Comparison of ENCODE assay signal across 18 mouse cellular contexts in the genomic region with DNA sequence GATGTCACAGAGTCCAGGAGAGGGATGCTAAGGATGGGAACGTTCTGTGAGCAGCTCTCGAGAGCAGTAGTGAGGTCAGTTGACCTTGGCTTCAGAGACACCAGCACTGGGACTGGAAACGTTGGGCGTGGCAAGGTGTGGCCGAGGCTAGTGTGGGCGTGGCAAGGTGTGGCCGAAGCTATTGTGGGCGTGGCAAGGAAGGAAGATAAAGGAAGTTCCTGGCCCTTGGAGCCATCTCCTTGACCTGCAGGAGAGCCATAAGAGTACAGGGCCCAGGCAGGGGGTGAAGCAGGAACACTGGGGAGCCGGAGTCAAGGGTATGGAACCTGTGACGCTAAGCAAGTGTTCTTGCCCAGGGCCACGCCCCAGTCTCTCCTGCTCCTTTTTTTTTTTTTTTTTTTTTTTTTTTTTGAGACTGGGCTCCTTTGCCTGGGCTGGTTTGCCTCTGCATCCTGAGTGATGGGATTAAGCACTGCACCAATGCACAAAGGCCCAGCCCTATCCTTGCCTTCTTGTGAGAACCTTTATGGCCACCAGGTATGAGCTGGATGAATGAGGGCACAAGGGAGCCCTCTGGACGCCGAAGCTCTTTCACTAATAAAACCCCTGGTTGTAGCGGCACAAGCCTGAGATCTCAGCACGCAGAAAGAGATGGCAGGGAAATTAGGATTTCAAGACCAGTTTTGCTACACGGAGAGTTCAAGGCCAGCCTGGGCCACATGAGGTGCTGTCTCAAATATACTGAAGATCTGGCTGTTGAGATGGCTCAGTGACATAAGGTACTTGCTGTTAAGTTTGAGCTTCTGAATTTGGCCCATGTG. TPM values are rescaled to one million over a fixed set of nuclear protein-coding genes. Genes with fewer than 3 reads are reported as not detected.
DNase-seq lines count a peak whose midpoint lies in the region; ATAC-seq and TF ChIP-seq lines count a peak whose summit lies in the region.
"Had no signal": no experiment of that assay in that cellular context is flagged by ENCODE, and none has a peak within 500 bp of the region (broad histone marks: within the 10 kb centered on the region; RNA-seq: fewer than 3 reads in every experiment).

No protein-coding gene starts in this region.

- peak overlapping the region; percentile 36 for H3K4me3 ChIP-seq in ES-Bruce4 (ENCODE audit: low read depth, low read length)
- H3K4me3 ChIP-seq in limb, embryonic 14.5 days (replicated peaks; ENCODE audit: low read length) = no peak overlapping the region
- H3K4me3 ChIP-seq in lung, postnatal 0 days (ENCODE audit: low read depth, low read length) = no peak overlapping the region
- H3K4me3 ChIP-seq: midbrain, embryonic 12.5 days had no signal

- no peaks in the 10 kb centered on the region; the same call in 1 of the 2 replicates for H3K9me3 ChIP-seq in ES-Bruce4 (replicated peaks; ENCODE audit: control insufficient read depth, insufficient read depth, low read length, poor library complexity, severe bottlenecking)
- no peaks in the 10 kb centered on the region for H3K9me3 ChIP-seq in limb, embryonic 14.5 days (ENCODE audit: control insufficient read depth, low read length)
- H3K9me3 ChIP-seq in lung, postnatal 0 days (ENCODE audit: low read length) = no peaks in the 10 kb centered on the region
- H3K9me3 ChIP-seq: midbrain, embryonic 12.5 days had no signal

- peak; percentile 98 for TF ChIP-seq EP300 in ES-Bruce4 (IDR thresholded peaks at IDR 0.05; ENCODE audit: insufficient read depth, low read depth, low read length)
- no peak for TF ChIP-seq EP300 in lung, postnatal 0 days (IDR thresholded peaks at IDR 0.05)

- H3K4me1 ChIP-seq in ES-Bruce4 (ENCODE audit: control insufficient read depth, insufficient read depth, low read length) = peaks cover 4% of the 10 kb centered on the region
- H3K4me1 ChIP-seq in limb, embryonic 14.5 days (ENCODE audit: control insufficient read depth, insufficient read depth, low read length) = peaks cover 22% of the 10 kb centered on the region
- H3K4me1 ChIP-seq in lung, postnatal 0 days (ENCODE audit: insufficient read depth, low read depth, low read length) = no peaks in the 10 kb centered on the region

- H3K27ac ChIP-seq in ES-Bruce4 (ENCODE audit: insufficient read depth, low read length) = peak overlapping the region; percentile 95
- H3K27ac ChIP-seq in limb, embryonic 14.5 days (replicated peaks; ENCODE audit: low read depth, low read length) = no peak overlapping the region
- no peak overlapping the region for H3K27ac ChIP-seq in lung, postnatal 0 days (ENCODE audit: low read length)
- H3K27ac ChIP-seq: midbrain, embryonic 12.5 days had no signal

- no peak for ATAC-seq in limb, embryonic 14.5 days (ENCODE audit: low FRiP score, low read depth)
- ATAC-seq in megakaryocyte progenitor cell, adult 5-6 weeks (replicated peaks; ENCODE audit: poor library complexity) = 0 out of 2 replicates have a peak, but pooled peaks have one; percentile 11
- ATAC-seq in lung, postnatal 0 days = no peak
- ATAC-seq: hindbrain, embryonic 16.5 days had no signal

- peak overlapping the region; percentile 37 for H3K9ac ChIP-seq in ES-Bruce4 (ENCODE audit: low read depth, poor library complexity, severe bottlenecking)
- H3K9ac ChIP-seq in limb, embryonic 14.5 days (ENCODE audit: low read depth, low read length, severe bottlenecking) = no peak overlapping the region
- H3K9ac ChIP-seq in lung, postnatal 0 days (replicated peaks; ENCODE audit: low read depth) = no peak overlapping the region
- H3K9ac ChIP-seq: midbrain, embryonic 12.5 days had no signal

- peak; percentile 90 for DNase-seq in ZHBTc4 (ENCODE audit: low read depth, low spot score)
- no peak for DNase-seq in limb, embryonic 14.5 days (ENCODE audit: low spot score)
- DNase-seq in cerebellum, adult 11 months = no peak
- no peak for DNase-seq in lung, postnatal 0 days (ENCODE audit: low spot score)
- DNase-seq in layer of hippocampus, adult 18-20 months (ENCODE audit: low spot score in 2 of 2) = no peak
- DNase-seq: cerebellum, adult 9-11 months; kidney, adult 2 months; right cerebral cortex, postnatal 14 days had no signal

- no peak for TF ChIP-seq CTCF in ES-Bruce4 (IDR thresholded peaks at IDR 0.05; ENCODE audit: low read depth, low read length)
- no peak for TF ChIP-seq CTCF in lung, postnatal 0 days (IDR thresholded peaks at IDR 0.05)

- WGBS in limb, embryonic 14.5 days = 47% methylated on average over 14 of the region's 16 CpGs
- 51% methylated on average over 16 of the region's 16 CpGs for WGBS in lung, postnatal 0 days

- TF ChIP-seq POLR2A in ES-Bruce4 (IDR thresholded peaks at IDR 0.05; ENCODE audit: insufficient read depth, low read length) = peak; percentile 19
- TF ChIP-seq POLR2A in limb, embryonic 14.5 days (IDR thresholded peaks at IDR 0.05; ENCODE audit: borderline replicate concordance, extremely low read depth, insufficient read depth, insufficient read length) = no peak

- H3K36me3 ChIP-seq in ES-Bruce4 (ENCODE audit: control insufficient read depth, insufficient read depth, low read length, poor library complexity, severe bottlenecking) = 0 out of 2 replicates have a peak, but pooled peaks cover 3% of the 10 kb centered on the region
- H3K36me3 ChIP-seq in limb, embryonic 14.5 days (ENCODE audit: control insufficient read depth, insufficient read depth, low read length) = peaks cover 26% of the 10 kb centered on the region
- H3K36me3 ChIP-seq in lung, postnatal 0 days (ENCODE audit: insufficient read depth, low read length) = 0 out of 2 replicates have a peak, but pooled peaks cover 4% of the 10 kb centered on the region
- H3K36me3 ChIP-seq: midbrain, embryonic 12.5 days had no signal

- peak overlapping the region; percentile 5; the same call in 1 of the 2 replicates for H3K4me2 ChIP-seq in limb, embryonic 14.5 days (replicated peaks; ENCODE audit: low read depth, low read length, severe bottlenecking)
- no peak overlapping the region for H3K4me2 ChIP-seq in lung, postnatal 0 days (replicated peaks; ENCODE audit: low read depth, low read length)
- H3K4me2 ChIP-seq: midbrain, embryonic 12.5 days had no signal

- no peaks in the 10 kb centered on the region for H3K27me3 ChIP-seq in ES-Bruce4 (ENCODE audit: control insufficient read depth, insufficient read depth, low read length, poor library complexity, severe bottlenecking)
- no peaks in the 10 kb centered on the region for H3K27me3 ChIP-seq in limb, embryonic 14.5 days (ENCODE audit: control insufficient read depth, insufficient read depth, low read length)
- H3K27me3 ChIP-seq in lung, postnatal 0 days (replicated peaks; ENCODE audit: insufficient read depth, low read length) = peaks cover 7% of the 10 kb centered on the region; the same call in 1 of the 2 replicates

RNA-seq across cellular contexts. Expression of a gene that starts 3.4 kb away (rescaled TPM):
- polyA plus RNA-seq in ES-Bruce4 (2011; ENCODE audit: insufficient read depth, insufficient read length, low read depth, missing spikeins) = 41.4 and 43.9 TPM in 2 replicates
- 143 and 171 TPM in 2 replicates for polyA plus RNA-seq in limb, embryonic 14.5 days (2012; rRNA removed)
- polyA plus RNA-seq in limb, embryonic 14.5 days (2014; fragmentation: Nextera tagmentation; extraction: Ambion mirVana) = 137 and 158 TPM in 2 replicates
- total RNA-seq in megakaryocyte progenitor cell, adult 5-6 weeks (2015) = 0.12 TPM in 1 of 2 replicates, not detected in the other
- 0.21 and 0.30 TPM in 2 replicates for total RNA-seq in megakaryocyte progenitor cell, adult 5-6 weeks (2017)
- 54.3 and 64.5 TPM in 2 replicates for polyA plus RNA-seq in lung, postnatal 0 days (2015; fragmentation: Nextera tagmentation; extraction: Ambion mirVana)
- under 1 TPM; 0.45 to 0.53 TPM for total RNA-seq in layer of hippocampus, adult 18-20 months (2021)

RNA-seq across cellular contexts. Expression of a gene that starts 14.6 kb away (rescaled TPM):
- 4.5 TPM in 2 replicates for polyA plus RNA-seq in ES-Bruce4 (2011; ENCODE audit: insufficient read depth, insufficient read length, low read depth, missing spikeins)
- polyA plus RNA-seq in limb, embryonic 14.5 days (2012; rRNA removed) = 0.36 and 0.43 TPM in 2 replicates
- 0.08 TPM in 1 of 2 replicates, not detected in the other for polyA plus RNA-seq in limb, embryonic 14.5 days (2014; fragmentation: Nextera tagmentation; extraction: Ambion mirVana)
- total RNA-seq in megakaryocyte progenitor cell, adult 5-6 weeks (2015) = not detected in 2 replicates
- not detected in 2 replicates for total RNA-seq in megakaryocyte progenitor cell, adult 5-6 weeks (2017)
- polyA plus RNA-seq in lung, postnatal 0 days (2015; fragmentation: Nextera tagmentation; extraction: Ambion mirVana) = not detected in 2 replicates
- total RNA-seq in layer of hippocampus, adult 18-20 months (2021) = 10 to 100 TPM; 87.2 to 88.5 TPM
- total RNA-seq: heart, postnatal 25 days had no signal
- polyA plus RNA-seq: embryonic facial prominence, embryonic 11.5 days; forebrain, embryonic 11.5 days; gonadal fat pad, adult 2 months; hindbrain, embryonic 16.5 days; lung, embryonic 16.5 days; midbrain, embryonic 12.5 days; thymus, postnatal 0 days had no signal

RNA-seq across cellular contexts. Expression of a gene that starts 26.9 kb away (rescaled TPM):
- polyA plus RNA-seq in ES-Bruce4 (2011; ENCODE audit: insufficient read depth, insufficient read length, low read depth, missing spikeins) = 375 and 392 TPM in 2 replicates
- 724 and 821 TPM in 2 replicates for polyA plus RNA-seq in limb, embryonic 14.5 days (2012; rRNA removed)
- 92.6 and 98.0 TPM in 2 replicates for polyA plus RNA-seq in limb, embryonic 14.5 days (2014; fragmentation: Nextera tagmentation; extraction: Ambion mirVana)
- total RNA-seq in megakaryocyte progenitor cell, adult 5-6 weeks (2015) = 87.0 and 97.1 TPM in 2 replicates
- 129 and 165 TPM in 2 replicates for total RNA-seq in megakaryocyte progenitor cell, adult 5-6 weeks (2017)
- 28.3 and 39.6 TPM in 2 replicates for polyA plus RNA-seq in lung, postnatal 0 days (2015; fragmentation: Nextera tagmentation; extraction: Ambion mirVana)
- 100 to 1,000 TPM; 277 to 299 TPM for total RNA-seq in layer of hippocampus, adult 18-20 months (2021)
